Mouse (Mus musculus) forebrain, embryonic 15.5 days (tissue): ENCODE data around the gene Lsamp. TPM values are rescaled to one million over a fixed set of nuclear protein-coding genes. Genes with fewer than 3 reads are reported as not detected.

ENCODE experiments used
- ATAC-seq: fragments of 200-750 bp; cut with Nextera tagmentation; replicated peaks from 2 replicates; pipeline ENCODE4 v1.8.0; 2017; ENCODE audit warnings: mild to moderate bottlenecking, moderate TSS enrichment, moderate library complexity
- H3K27ac ChIP-seq: fragments of 300-500 bp; sonication (generic); replicated peaks from 2 replicates; pipeline ENCODE4 v1.5.1; 2015; ENCODE audit warnings: mild to moderate bottlenecking, inconsistent platforms
- H3K27me3 ChIP-seq: fragments of 300-500 bp; sonication (generic); 2 replicates; pipeline ENCODE4 v1.6.1; 2015; ENCODE audit warnings: inconsistent platforms
- H3K36me3 ChIP-seq: fragments of 300-500 bp; sonication (generic); 2 replicates; pipeline ENCODE4 v1.6.1; 2015; ENCODE audit warnings: mild to moderate bottlenecking, inconsistent platforms
- H3K4me1 ChIP-seq: fragments of 300-500 bp; sonication (generic); 2 replicates; pipeline ENCODE4 v1.6.1; 2015; ENCODE audit warnings: inconsistent platforms
- H3K4me2 ChIP-seq: fragments of 300-500 bp; sonication (generic); replicated peaks from 2 replicates; pipeline ENCODE4 v1.6.1; 2015; ENCODE audit warnings: mild to moderate bottlenecking, inconsistent platforms
- H3K4me3 ChIP-seq: fragments of 300-500 bp; sonication (generic); 2 replicates; pipeline ENCODE4 v1.5.1; 2015; ENCODE audit warnings: mild to moderate bottlenecking, inconsistent platforms
- H3K9ac ChIP-seq: fragments of 300-500 bp; sonication (generic); replicated peaks from 2 replicates; pipeline ENCODE4 v1.6.1; 2015; ENCODE audit warnings: mild to moderate bottlenecking, inconsistent platforms
- H3K9me3 ChIP-seq: fragments of 300-500 bp; sonication (generic); 2 replicates; pipeline ENCODE4 v1.6.1; 2016; ENCODE audit warnings: inconsistent platforms
- WGBS: fragments of 180-500 bp; shearing (Covaris S2); methylation state at CpG from one replicate; pipeline ENCODE4 v1.1.7; 2015; ENCODE audit warnings: mixed read lengths; 5-methylcytosine and 5-hydroxymethylcytosine counted together
- polyA plus RNA-seq: library from polyadenylated mRNA; unstranded; fragments of >200 nt; fragmentation: Nextera tagmentation; extraction: Ambion mirVana; gene quantifications from 2 replicates; pipeline ENCODE4 v1.2.1, GENCODE M21; 2015

Gene Lsamp
- polyA plus RNA-seq, 1 experiment from 2014 or later, result 61.0 TPM

GRCm38 (mm10) chr16:41041686-41042085 lies 1057.5 kb downstream of the Lsamp start:
- no peak overlapping the region for H3K9ac ChIP-seq
- no peaks in the 10 kb centered on the region for H3K4me1 ChIP-seq
- no peaks in the 10 kb centered on the region for H3K27me3 ChIP-seq
- no peaks in the 10 kb centered on the region for H3K36me3 ChIP-seq
- 53% methylated on average over 2 of the region's 2 CpGs for WGBS
- ATAC-seq, result no peak
- H3K4me2 ChIP-seq, result no peak overlapping the region
- H3K4me3 ChIP-seq, result no peak overlapping the region
- H3K9me3 ChIP-seq, result no peaks in the 10 kb centered on the region
- H3K27ac ChIP-seq, result no peak overlapping the region

- H3K27ac ChIP-seq, result no peak overlapping the region
- H3K4me2 ChIP-seq, result no peak overlapping the region
- H3K4me1 ChIP-seq, result no peaks in the 10 kb centered on the region
- no peak overlapping the region for H3K9ac ChIP-seq
- no peak overlapping the region for H3K4me3 ChIP-seq
- no peak for ATAC-seq
- WGBS, result 65% methylated on average over 7 of the region's 7 CpGs
- H3K27me3 ChIP-seq, result no peaks in the 10 kb centered on the region
- H3K36me3 ChIP-seq, result no peaks in the 10 kb centered on the region
- H3K9me3 ChIP-seq, result no peaks in the 10 kb centered on the region
Measured at GRCm38 (mm10) chr16:41063270-41063857, 1079.2 kb downstream of the Lsamp start.

GRCm38 (mm10) chr16:41073470-41073869 lies 1089.3 kb downstream of the Lsamp start:
- Histone ChIP-seq H3K9me3 (no peaks in the 10 kb centered on the region), H3K9ac (no peak overlapping the region), H3K27me3 (no peaks in the 10 kb centered on the region), H3K4me1 (no peaks in the 10 kb centered on the region), H3K27ac (no peak overlapping the region), H3K4me3 (no peak overlapping the region), H3K4me2 (no peak overlapping the region), H3K36me3 (no peaks in the 10 kb centered on the region)
- no peak for ATAC-seq
- 95% methylated on average over 2 of the region's 2 CpGs for WGBS

- ATAC-seq, result no peak
- no peaks in the 10 kb centered on the region for H3K4me1 ChIP-seq
Measured at GRCm38 (mm10) chr16:41088648-41089047, 1104.5 kb downstream of the Lsamp start.

GRCm38 (mm10) chr16:41090092-41090491 lies 1105.9 kb downstream of the Lsamp start:
- ATAC-seq, result no peak
- H3K27me3 ChIP-seq, result no peaks in the 10 kb centered on the region
- H3K9ac ChIP-seq, result no peak overlapping the region
- H3K36me3 ChIP-seq, result no peaks in the 10 kb centered on the region
- H3K27ac ChIP-seq, result no peak overlapping the region
- H3K4me1 ChIP-seq, result no peaks in the 10 kb centered on the region
- no peak overlapping the region for H3K4me2 ChIP-seq
- H3K4me3 ChIP-seq, result no peak overlapping the region
- no peaks in the 10 kb centered on the region for H3K9me3 ChIP-seq
- WGBS, result 46% methylated on average over 2 of the region's 2 CpGs

More at GRCm38 (mm10) chr16:41088648-41089047, 1104.5 kb downstream of the Lsamp start:
- 89% methylated on average over 2 of the region's 2 CpGs for WGBS
- H3K9me3 ChIP-seq, result no peaks in the 10 kb centered on the region
- no peaks in the 10 kb centered on the region for H3K36me3 ChIP-seq
- no peak overlapping the region for H3K9ac ChIP-seq
- H3K4me2 ChIP-seq, result no peak overlapping the region
- H3K27me3 ChIP-seq, result no peaks in the 10 kb centered on the region
- no peak overlapping the region for H3K4me3 ChIP-seq
- H3K27ac ChIP-seq, result no peak overlapping the region

- Histone ChIP-seq H3K36me3 (no peaks in the 10 kb centered on the region), H3K27me3 (no peaks in the 10 kb centered on the region), H3K4me3 (no peak overlapping the region), H3K27ac (no peak overlapping the region), H3K9ac (no peak overlapping the region), H3K4me2 (no peak overlapping the region), H3K9me3 (no peaks in the 10 kb centered on the region), H3K4me1 (no peaks in the 10 kb centered on the region)
- no peak for ATAC-seq
Measured at GRCm38 (mm10) chr16:41091259-41091658, 1107.1 kb downstream of the Lsamp start.

- no peaks in the 10 kb centered on the region for H3K9me3 ChIP-seq
- no peaks in the 10 kb centered on the region for H3K4me1 ChIP-seq
- no peaks in the 10 kb centered on the region for H3K27me3 ChIP-seq
- H3K27ac ChIP-seq, result no peak overlapping the region
- 91% methylated on average over 3 of the region's 3 CpGs for WGBS
- H3K9ac ChIP-seq, result no peak overlapping the region
- no peak overlapping the region for H3K4me2 ChIP-seq
- no peaks in the 10 kb centered on the region for H3K36me3 ChIP-seq
- H3K4me3 ChIP-seq, result no peak overlapping the region
- no peak for ATAC-seq
Measured at GRCm38 (mm10) chr16:41102805-41103204, 1118.6 kb downstream of the Lsamp start.

- no peak for ATAC-seq
- Histone ChIP-seq H3K27ac (no peak overlapping the region), H3K27me3 (no peaks in the 10 kb centered on the region), H3K4me2 (no peak overlapping the region), H3K36me3 (no peaks in the 10 kb centered on the region), H3K4me1 (0 out of 2 replicates have a peak, but pooled peaks cover 6% of the 10 kb centered on the region), H3K9ac (no peak overlapping the region), H3K4me3 (no peak overlapping the region), H3K9me3 (no peaks in the 10 kb centered on the region)
- WGBS, result 18% methylated on average over 2 of the region's 2 CpGs
Measured at GRCm38 (mm10) chr16:41124361-41124760, 1140.2 kb downstream of the Lsamp start.

GRCm38 (mm10) chr16:41125051-41125450 lies 1140.9 kb downstream of the Lsamp start:
- Histone ChIP-seq H3K27ac (no peak overlapping the region), H3K36me3 (no peaks in the 10 kb centered on the region), H3K4me2 (no peak overlapping the region), H3K27me3 (no peaks in the 10 kb centered on the region), H3K4me3 (no peak overlapping the region), H3K9me3 (no peaks in the 10 kb centered on the region), H3K9ac (no peak overlapping the region), H3K4me1 (0 out of 2 replicates have a peak, but pooled peaks cover 6% of the 10 kb centered on the region)
- no peak for ATAC-seq
- WGBS, result 68% methylated on average over 2 of the region's 2 CpGs

- Histone ChIP-seq H3K4me1 (no peaks in the 10 kb centered on the region), H3K9ac (no peak overlapping the region), H3K4me3 (no peak overlapping the region), H3K36me3 (no peaks in the 10 kb centered on the region), H3K27me3 (no peaks in the 10 kb centered on the region), H3K27ac (no peak overlapping the region), H3K9me3 (no peaks in the 10 kb centered on the region), H3K4me2 (no peak overlapping the region)
- 0 out of 2 replicates have a peak, but pooled peaks have one; percentile 41 for ATAC-seq
- WGBS, result 68% methylated on average over 4 of the region's 4 CpGs
Measured at GRCm38 (mm10) chr16:41131053-41131452, 1146.9 kb downstream of the Lsamp start.

GRCm38 (mm10) chr16:41172839-41173238 lies 1188.7 kb downstream of the Lsamp start:
- 0 out of 2 replicates have a peak overlapping the region, but pooled peaks have one; percentile 34 for H3K27ac ChIP-seq
- H3K4me2 ChIP-seq, result no peak overlapping the region
- H3K4me1 ChIP-seq, result 0 out of 2 replicates have a peak, but pooled peaks cover 2% of the 10 kb centered on the region
- ATAC-seq, result no peak
- H3K4me3 ChIP-seq, result no peak overlapping the region
- no peaks in the 10 kb centered on the region for H3K36me3 ChIP-seq
- 54% methylated on average over 1 of the region's 1 CpGs for WGBS
- no peaks in the 10 kb centered on the region for H3K27me3 ChIP-seq
- H3K9ac ChIP-seq, result no peak overlapping the region
- H3K9me3 ChIP-seq, result no peaks in the 10 kb centered on the region

GRCm38 (mm10) chr16:41179557-41179956 lies 1195.4 kb downstream of the Lsamp start:
- Histone ChIP-seq H3K4me3 (no peak overlapping the region), H3K27ac (peak overlapping the region; percentile 56), H3K9ac (no peak overlapping the region), H3K4me1 (peaks cover 12% of the 10 kb centered on the region), H3K4me2 (no peak overlapping the region), H3K9me3 (no peaks in the 10 kb centered on the region), H3K36me3 (no peaks in the 10 kb centered on the region), H3K27me3 (no peaks in the 10 kb centered on the region)
- ATAC-seq, result peak; percentile 91
- WGBS, result 26% methylated on average over 3 of the region's 3 CpGs

- H3K4me2 ChIP-seq, result no peak overlapping the region
- H3K36me3 ChIP-seq, result no peaks in the 10 kb centered on the region
- H3K9me3 ChIP-seq, result no peaks in the 10 kb centered on the region
- no peaks in the 10 kb centered on the region for H3K27me3 ChIP-seq
- H3K27ac ChIP-seq, result no peak overlapping the region
- 11% methylated on average over 3 of the region's 3 CpGs for WGBS
- no peak overlapping the region for H3K4me3 ChIP-seq
- H3K9ac ChIP-seq, result no peak overlapping the region
- ATAC-seq, result no peak
- H3K4me1 ChIP-seq, result peaks cover 12% of the 10 kb centered on the region
Measured at GRCm38 (mm10) chr16:41180867-41181266, 1196.7 kb downstream of the Lsamp start.
